Mouse (Mus musculus) forebrain, embryonic 14.5 days (tissue): Measurements from ENCODE around the gene Ptbp3. TPM values are rescaled to one million over a fixed set of nuclear protein-coding genes. Genes with fewer than 3 reads are reported as not detected.

ENCODE experiments used
- ATAC-seq: fragments of 200-750 bp; cut with Nextera tagmentation; 2 replicates; pipeline ENCODE4 v1.8.0; 2017; ENCODE audit warnings: mild to moderate bottlenecking, moderate library complexity
- DNase-seq: peaks from one replicate; pipeline ENCODE4 v3.0.0-alpha.2; 2015; ENCODE audit warnings: low spot score
- H3K27ac ChIP-seq: fragments of 300-500 bp; sonication (generic); 2 replicates; pipeline ENCODE4 v1.5.1; 2014; ENCODE audit warnings: low read depth, mild to moderate bottlenecking, control low read depth, low read length, moderate library complexity
- H3K27me3 ChIP-seq: fragments of 300-500 bp; sonication (generic); replicated peaks from 2 replicates; pipeline ENCODE4 v1.6.1; 2014; ENCODE audit warnings: low read length, control low read depth, mixed read lengths; ENCODE audit not compliant: control insufficient read depth, insufficient read depth
- H3K36me3 ChIP-seq: fragments of 300-500 bp; sonication (generic); 2 replicates; pipeline ENCODE4 v1.6.1; 2014; ENCODE audit warnings: low read length, control low read depth; ENCODE audit not compliant: control insufficient read depth, insufficient read depth
- H3K4me1 ChIP-seq: fragments of 300-500 bp; sonication (generic); 2 replicates; pipeline ENCODE4 v1.6.1; 2014; ENCODE audit warnings: antibody characterized with exemption, low read length, control low read depth; ENCODE audit not compliant: control insufficient read depth, insufficient read depth
- H3K4me2 ChIP-seq: fragments of 300-500 bp; sonication (generic); 2 replicates; pipeline ENCODE4 v1.6.1; 2014; ENCODE audit warnings: mild to moderate bottlenecking, control low read depth, low read length
- H3K4me3 ChIP-seq: fragments of 300-500 bp; sonication (generic); 2 replicates; pipeline ENCODE4 v1.5.1; 2014; ENCODE audit warnings: low read depth, low read length, control low read depth
- H3K9ac ChIP-seq: fragments of 300-500 bp; sonication (generic); 2 replicates; pipeline ENCODE4 v1.6.1; 2014; ENCODE audit warnings: mild to moderate bottlenecking, low read length, control low read depth, moderate library complexity
- H3K9me3 ChIP-seq: fragments of 300-500 bp; sonication (generic); replicated peaks from 2 replicates; pipeline ENCODE4 v1.6.1; 2016; ENCODE audit warnings: low read length, control low read depth, mixed read lengths; ENCODE audit not compliant: control insufficient read depth
- WGBS: fragments of 180-500 bp; shearing (Covaris S2); extraction: QIAGEN DNeasy Blood & Tissue Kit; methylation state at CpG from one replicate; pipeline ENCODE4 v1.1.7; 2014; 5-methylcytosine and 5-hydroxymethylcytosine counted together
- polyA plus RNA-seq: library from polyadenylated mRNA; unstranded; fragments of >200 nt; fragmentation: Nextera tagmentation; extraction: Ambion mirVana; gene quantifications from 2 replicates; pipeline ENCODE4 v1.2.1, GENCODE M21; 2014

Gene Ptbp3
- polyA plus RNA-seq, 1 experiment from 2014 or later: 23.5 TPM

DNA sequence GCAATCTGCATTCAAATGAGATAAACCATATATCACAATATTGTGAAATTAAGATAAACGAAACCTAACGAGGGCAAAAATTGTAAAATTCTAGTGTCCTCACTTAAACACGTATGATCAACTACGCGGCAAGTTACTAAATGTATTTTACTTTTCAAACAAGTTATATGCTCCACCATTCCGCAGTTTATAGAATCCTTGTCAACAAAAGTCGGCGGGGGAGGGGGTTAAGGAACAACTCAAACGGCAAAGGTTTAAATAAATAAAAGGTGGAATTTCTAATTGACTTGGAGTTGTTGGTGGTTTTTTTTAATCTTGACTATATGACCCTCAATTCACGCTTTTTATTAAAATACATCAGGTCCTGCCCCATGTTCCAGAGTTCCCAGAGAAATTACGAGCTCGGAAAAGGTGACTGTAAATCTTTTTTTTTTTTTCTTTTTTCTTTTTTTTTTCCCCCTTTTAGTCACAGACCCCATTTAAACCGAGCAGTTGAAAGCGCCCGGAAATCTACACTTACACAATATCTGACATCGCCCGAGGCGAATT, 1.1 kb downstream of the Ptbp3 start:
- Histone ChIP-seq H3K36me3 (no peaks in the 10 kb centered on the region), H3K9ac (peak overlapping the region; percentile 85), H3K9me3 (no peaks in the 10 kb centered on the region), H3K4me3 (peak overlapping the region; percentile 83), H3K4me2 (peak overlapping the region; percentile 81), H3K27ac (peak overlapping the region; percentile 86; the same call in 1 of the 2 replicates), H3K4me1 (peaks cover 8% of the 10 kb centered on the region), H3K27me3 (0 out of 2 replicates have a peak, but pooled peaks cover 3% of the 10 kb centered on the region)
- DNase-seq (peak; percentile 45), ATAC-seq (no peak)
- 7% methylated on average over 18 of the region's 18 CpGs for WGBS

DNA sequence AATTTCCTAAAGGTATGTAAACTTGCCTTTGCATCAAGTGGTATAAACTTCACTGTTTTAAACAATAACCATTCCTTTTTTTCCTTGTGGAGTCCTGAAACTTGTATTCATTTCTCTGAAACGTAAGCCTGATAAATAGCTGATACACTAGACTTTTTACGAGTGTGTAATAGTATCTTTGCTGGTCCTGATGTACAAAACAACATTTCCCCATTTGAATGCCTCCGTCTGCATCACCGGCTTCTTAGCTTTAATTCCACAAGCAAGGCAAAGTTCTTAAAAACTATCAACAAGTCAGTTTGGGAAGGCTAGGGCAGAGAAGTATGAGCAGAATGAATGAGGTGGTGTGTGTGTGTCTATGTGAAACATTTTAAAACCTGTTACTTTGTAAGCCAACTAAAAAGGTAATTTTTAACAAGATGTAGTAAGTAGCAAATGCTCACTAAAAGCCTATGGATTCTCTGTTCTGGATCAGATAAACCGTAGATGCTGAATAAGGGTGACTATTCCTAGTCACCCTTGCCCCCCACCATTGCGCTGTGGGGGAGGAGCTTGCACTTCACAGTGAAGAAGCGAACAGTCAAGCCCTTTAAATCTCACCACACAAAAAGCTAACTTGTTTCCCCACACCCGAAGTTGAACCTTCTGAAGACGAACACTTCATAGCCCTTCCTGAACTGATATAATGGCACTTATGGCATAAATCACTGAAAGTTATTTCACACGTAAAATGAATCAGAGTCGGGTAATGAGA, 1.9 kb downstream of the Ptbp3 start:
- Histone ChIP-seq H3K27ac (no peak overlapping the region), H3K36me3 (no peaks in the 10 kb centered on the region), H3K27me3 (0 out of 2 replicates have a peak, but pooled peaks cover 3% of the 10 kb centered on the region), H3K4me2 (peak overlapping the region; percentile 81), H3K9ac (no peak overlapping the region), H3K4me3 (peak overlapping the region; percentile 83), H3K9me3 (no peaks in the 10 kb centered on the region), H3K4me1 (peaks cover 8% of the 10 kb centered on the region)
- DNase-seq (no peak), ATAC-seq (no peak)
- WGBS: 34% methylated on average over 11 of the region's 11 CpGs

GRCm38 (mm10) chr4:59546285-59547071, 2.7 kb downstream of the Ptbp3 start:
- H3K4me1 ChIP-seq: peaks cover 8% of the 10 kb centered on the region
- no peak for ATAC-seq
- no peak for DNase-seq
- no peak overlapping the region for H3K27ac ChIP-seq
- no peak overlapping the region for H3K4me3 ChIP-seq
- H3K9me3 ChIP-seq: no peaks in the 10 kb centered on the region
- H3K4me2 ChIP-seq: no peak overlapping the region
- no peak overlapping the region for H3K9ac ChIP-seq
- H3K36me3 ChIP-seq: no peaks in the 10 kb centered on the region
- H3K27me3 ChIP-seq: 0 out of 2 replicates have a peak, but pooled peaks cover 3% of the 10 kb centered on the region
- 75% methylated on average over 7 of the region's 7 CpGs for WGBS

DNA sequence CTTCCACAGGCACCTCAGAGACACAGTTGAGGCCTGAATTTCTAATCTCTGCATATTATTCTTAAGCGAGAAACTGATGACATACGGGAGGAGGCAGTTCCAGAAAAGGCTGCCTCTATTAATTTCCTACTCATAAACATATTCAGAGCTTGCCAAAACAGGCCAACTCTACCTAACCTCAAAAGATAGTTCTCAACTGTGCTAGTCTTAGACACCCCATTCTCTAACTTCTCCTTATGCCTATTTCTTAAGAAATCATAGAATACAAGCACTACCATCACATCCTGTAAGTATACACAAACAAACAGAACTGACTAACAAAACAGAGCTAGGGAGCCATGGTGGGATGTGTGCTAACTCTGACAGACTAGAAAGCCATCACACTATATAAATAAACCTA, 4.5 kb downstream of the Ptbp3 start:
- Histone ChIP-seq H3K4me2 (no peak overlapping the region), H3K9me3 (no peaks in the 10 kb centered on the region), H3K27ac (no peak overlapping the region), H3K4me1 (peaks cover 4% of the 10 kb centered on the region; the same call in 1 of the 2 replicates), H3K36me3 (no peaks in the 10 kb centered on the region), H3K9ac (no peak overlapping the region), H3K27me3 (0 out of 2 replicates have a peak, but pooled peaks cover 3% of the 10 kb centered on the region), H3K4me3 (no peak overlapping the region)
- ATAC-seq (no peak), DNase-seq (no peak)
- WGBS: 80% methylated on average over 2 of the region's 2 CpGs

GRCm38 (mm10) chr4:59543006-59543405, 6.2 kb downstream of the Ptbp3 start:
- no peaks in the 10 kb centered on the region for H3K9me3 ChIP-seq
- H3K27me3 ChIP-seq: 0 out of 2 replicates have a peak, but pooled peaks cover 3% of the 10 kb centered on the region
- H3K4me3 ChIP-seq: no peak overlapping the region
- no peak overlapping the region for H3K9ac ChIP-seq
- ATAC-seq: no peak
- H3K4me1 ChIP-seq: peaks cover 3% of the 10 kb centered on the region; the same call in 1 of the 2 replicates
- no peaks in the 10 kb centered on the region for H3K36me3 ChIP-seq
- H3K4me2 ChIP-seq: no peak overlapping the region
- no peak for DNase-seq
- no peak overlapping the region for H3K27ac ChIP-seq

GRCm38 (mm10) chr4:59536281-59536680, 12.9 kb downstream of the Ptbp3 start:
- WGBS: 88% methylated on average over 1 of the region's 1 CpGs
- H3K4me1 ChIP-seq: no peaks in the 10 kb centered on the region
- H3K4me3 ChIP-seq: no peak overlapping the region

DNA sequence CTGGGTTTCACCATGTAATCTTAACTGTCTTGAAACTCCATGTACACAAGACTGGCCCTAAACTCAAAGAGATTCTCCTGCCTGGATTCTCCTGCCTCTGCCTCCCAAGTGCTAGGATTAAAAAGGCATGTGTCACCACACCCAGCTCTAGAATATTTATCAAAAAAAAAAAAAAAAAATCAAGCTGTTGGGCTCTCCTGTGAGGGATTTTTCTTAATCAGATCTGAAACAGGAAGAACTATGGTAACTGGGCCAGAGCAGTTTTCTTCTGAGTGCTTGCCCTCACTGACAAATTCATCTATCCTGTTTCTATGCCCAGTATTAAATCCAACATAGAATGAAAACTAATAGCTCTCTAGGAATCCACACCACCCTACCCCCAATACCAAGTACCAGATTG, 13.5 kb downstream of the Ptbp3 start:
- Histone ChIP-seq H3K27ac (no peak overlapping the region), H3K36me3 (no peaks in the 10 kb centered on the region), H3K9ac (no peak overlapping the region), H3K9me3 (no peaks in the 10 kb centered on the region), H3K4me2 (no peak overlapping the region), H3K27me3 (no peaks in the 10 kb centered on the region), H3K4me1 (no peaks in the 10 kb centered on the region), H3K4me3 (no peak overlapping the region)
- ATAC-seq (no peak), DNase-seq (no peak)

More at GRCm38 (mm10) chr4:59536281-59536680, 12.9 kb downstream of the Ptbp3 start:
- Histone ChIP-seq H3K4me2 (no peak overlapping the region), H3K9me3 (no peaks in the 10 kb centered on the region), H3K27me3 (no peaks in the 10 kb centered on the region), H3K36me3 (no peaks in the 10 kb centered on the region), H3K9ac (no peak overlapping the region), H3K27ac (no peak overlapping the region)
- DNase-seq (no peak), ATAC-seq (no peak)

- ATAC-seq (no peak), DNase-seq (no peak)
- Histone ChIP-seq H3K9ac (no peak overlapping the region), H3K9me3 (no peaks in the 10 kb centered on the region), H3K4me2 (no peak overlapping the region), H3K4me3 (no peak overlapping the region), H3K36me3 (no peaks in the 10 kb centered on the region), H3K4me1 (no peaks in the 10 kb centered on the region), H3K27me3 (no peaks in the 10 kb centered on the region), H3K27ac (no peak overlapping the region)
- 94% methylated on average over 2 of the region's 2 CpGs for WGBS
Observed at GRCm38 (mm10) chr4:59533268-59533667, 15.9 kb downstream of the Ptbp3 start.
